In genomic region chr14:29805234-29805633, GRCm38 (mm10) we compare ENCODE assay signal across 10 mouse cellular contexts.
"Had no signal": no experiment of that assay in that cellular context is flagged by ENCODE, and none has a peak within 500 bp of the region (broad histone marks: within the 10 kb centered on the region; RNA-seq: fewer than 3 reads in every experiment).

No protein-coding gene starts in this region.

- DNase-seq: lung, adult 18-20 months; lung, embryonic 14.5 days; lung, postnatal 10 days; lung, postnatal 4 days; midbrain, embryonic 14.5 days; right cerebral cortex, postnatal 14 days; thymus, adult 2 months; thymus, postnatal 25 days; thymus, postnatal 4 days had no signal

- ATAC-seq: midbrain, embryonic 16.5 days had no signal
